Mouse (Mus musculus): ENCODE measurements around the gene Cnst. TPM values are rescaled to one million over a fixed set of nuclear protein-coding genes. Genes with fewer than 3 reads are reported as not detected.
A peak's percentile ranks its signal among the peaks of the same experiment; 100 is the strongest.

The Cnst gene
- polyA plus RNA-seq, 1 experiment from 2014 or later = 27.5 TPM

DNA sequence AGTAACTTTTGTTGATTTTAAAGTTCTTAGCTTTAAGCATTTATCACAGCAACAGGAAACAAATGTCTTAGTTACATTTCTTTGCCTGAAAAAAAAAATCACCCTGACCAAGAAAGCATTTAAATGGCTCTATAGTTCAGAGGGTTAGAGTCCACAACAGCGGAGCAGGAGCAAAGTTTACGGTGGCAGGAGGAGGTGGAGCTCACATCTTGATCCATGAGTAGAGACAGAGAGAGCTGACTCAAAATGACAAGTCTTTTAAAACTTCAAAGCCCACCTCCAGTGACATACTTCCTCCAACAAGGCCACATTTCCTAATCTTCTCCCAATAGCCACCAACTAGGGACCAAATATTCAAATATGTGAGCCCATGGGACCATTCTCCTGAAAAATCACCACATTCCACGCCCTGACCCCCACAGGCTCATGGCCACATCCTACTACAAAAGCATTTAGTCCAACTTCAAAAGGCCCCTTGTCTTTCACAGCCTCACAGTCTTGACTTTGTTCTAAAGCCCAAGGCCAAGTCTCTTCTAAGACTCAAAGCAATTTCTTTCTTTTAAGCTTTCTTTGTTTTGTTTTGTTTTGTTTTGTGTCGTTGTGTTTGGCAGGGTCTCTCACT, 118.2 kb downstream of the Cnst start:
- ATAC-seq = no peak
- 45% methylated on average over 4 of the region's 4 CpGs for WGBS
- no peaks in the 10 kb centered on the region for H3K27me3 ChIP-seq (ENCODE audit: control insufficient read depth, insufficient read depth, low read depth, low read length)
- peaks cover 11% of the 10 kb centered on the region for H3K4me1 ChIP-seq (ENCODE audit: control insufficient read depth, insufficient read depth, low read length)
- no peak overlapping the region for H3K27ac ChIP-seq (ENCODE audit: low read length)
- H3K9ac ChIP-seq (ENCODE audit: low read depth, low read length) = no peak overlapping the region
- H3K4me3 ChIP-seq (ENCODE audit: low read depth, low read length) = no peak overlapping the region
- no peaks in the 10 kb centered on the region for H3K36me3 ChIP-seq (ENCODE audit: control insufficient read depth, insufficient read depth, low read length)
- no peak overlapping the region for H3K4me2 ChIP-seq (ENCODE audit: low read length)
- H3K9me3 ChIP-seq (replicated peaks; ENCODE audit: control insufficient read depth, low read length, poor library complexity, severe bottlenecking) = no peaks in the 10 kb centered on the region

DNA sequence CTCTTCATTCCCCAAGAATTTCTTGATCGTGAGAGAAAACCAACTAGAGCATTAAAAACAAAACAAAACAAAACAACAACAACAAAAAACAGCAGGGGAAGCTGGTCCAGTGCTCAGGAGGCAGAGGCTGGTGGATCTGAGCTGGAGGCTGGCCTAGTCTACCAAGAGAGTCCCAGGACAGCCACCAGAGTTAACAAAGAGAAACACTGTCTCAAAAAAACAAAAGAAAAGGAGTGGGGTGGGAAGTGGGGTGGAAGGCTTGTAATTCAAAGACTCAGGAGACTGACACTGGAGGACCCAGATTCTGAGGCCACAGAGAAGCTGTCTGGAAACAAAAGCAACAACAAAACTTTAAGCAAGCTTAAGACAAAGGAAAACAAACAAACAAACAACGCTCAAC, 120.8 kb downstream of the Cnst start:
- H3K4me1 ChIP-seq (ENCODE audit: control insufficient read depth, insufficient read depth, low read length) = peaks cover 20% of the 10 kb centered on the region
- no peaks in the 10 kb centered on the region; the same call in 1 of the 2 replicates for H3K36me3 ChIP-seq (ENCODE audit: control insufficient read depth, insufficient read depth, low read length)
- H3K9me3 ChIP-seq (replicated peaks; ENCODE audit: control insufficient read depth, low read length, poor library complexity, severe bottlenecking) = no peaks in the 10 kb centered on the region
- H3K9ac ChIP-seq (ENCODE audit: low read depth, low read length) = no peak overlapping the region
- H3K27me3 ChIP-seq (ENCODE audit: control insufficient read depth, insufficient read depth, low read depth, low read length) = no peaks in the 10 kb centered on the region
- H3K4me3 ChIP-seq (ENCODE audit: low read depth, low read length) = peak overlapping the region; percentile 92; the same call in 1 of the 2 replicates
- H3K27ac ChIP-seq (ENCODE audit: low read length) = no peak overlapping the region
- no peak for ATAC-seq
- WGBS = 56% methylated on average over 2 of the region's 2 CpGs
- H3K4me2 ChIP-seq (ENCODE audit: low read length) = peak overlapping the region; percentile 75

DNA sequence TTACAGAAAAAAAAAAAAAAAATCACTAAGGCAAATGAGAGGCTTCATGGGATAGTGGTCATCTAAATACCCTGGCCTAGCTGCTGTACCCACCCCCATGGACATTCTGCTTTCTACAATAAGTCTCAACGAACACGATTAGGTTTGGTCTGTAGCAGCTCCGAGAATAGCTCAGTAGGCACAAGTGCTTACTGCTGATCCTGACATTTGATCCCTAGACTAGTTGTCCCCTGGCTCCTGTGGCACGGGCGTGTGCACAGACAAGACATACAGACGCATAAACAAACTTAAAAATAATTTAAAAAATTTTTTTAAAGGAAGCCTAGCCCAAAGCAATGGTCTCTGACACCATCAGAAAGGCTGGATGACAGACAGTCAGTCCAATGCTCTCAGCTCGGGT, 121.3 kb downstream of the Cnst start:
- H3K36me3 ChIP-seq (ENCODE audit: control insufficient read depth, insufficient read depth, low read length) = no peaks in the 10 kb centered on the region; the same call in 1 of the 2 replicates
- H3K4me2 ChIP-seq (ENCODE audit: low read length) = peak overlapping the region; percentile 75
- H3K27ac ChIP-seq (ENCODE audit: low read length) = peak overlapping the region; percentile 84
- H3K27me3 ChIP-seq (ENCODE audit: control insufficient read depth, insufficient read depth, low read depth, low read length) = no peaks in the 10 kb centered on the region
- H3K4me3 ChIP-seq (ENCODE audit: low read depth, low read length) = peak overlapping the region; percentile 92
- H3K9ac ChIP-seq (ENCODE audit: low read depth, low read length) = peak overlapping the region; percentile 95
- peaks cover 20% of the 10 kb centered on the region for H3K4me1 ChIP-seq (ENCODE audit: control insufficient read depth, insufficient read depth, low read length)
- no peaks in the 10 kb centered on the region for H3K9me3 ChIP-seq (replicated peaks; ENCODE audit: control insufficient read depth, low read length, poor library complexity, severe bottlenecking)
- peak; percentile 27; the same call in 1 of the 2 replicates for ATAC-seq
- under 1% methylated on average over 7 of the region's 7 CpGs for WGBS

DNA sequence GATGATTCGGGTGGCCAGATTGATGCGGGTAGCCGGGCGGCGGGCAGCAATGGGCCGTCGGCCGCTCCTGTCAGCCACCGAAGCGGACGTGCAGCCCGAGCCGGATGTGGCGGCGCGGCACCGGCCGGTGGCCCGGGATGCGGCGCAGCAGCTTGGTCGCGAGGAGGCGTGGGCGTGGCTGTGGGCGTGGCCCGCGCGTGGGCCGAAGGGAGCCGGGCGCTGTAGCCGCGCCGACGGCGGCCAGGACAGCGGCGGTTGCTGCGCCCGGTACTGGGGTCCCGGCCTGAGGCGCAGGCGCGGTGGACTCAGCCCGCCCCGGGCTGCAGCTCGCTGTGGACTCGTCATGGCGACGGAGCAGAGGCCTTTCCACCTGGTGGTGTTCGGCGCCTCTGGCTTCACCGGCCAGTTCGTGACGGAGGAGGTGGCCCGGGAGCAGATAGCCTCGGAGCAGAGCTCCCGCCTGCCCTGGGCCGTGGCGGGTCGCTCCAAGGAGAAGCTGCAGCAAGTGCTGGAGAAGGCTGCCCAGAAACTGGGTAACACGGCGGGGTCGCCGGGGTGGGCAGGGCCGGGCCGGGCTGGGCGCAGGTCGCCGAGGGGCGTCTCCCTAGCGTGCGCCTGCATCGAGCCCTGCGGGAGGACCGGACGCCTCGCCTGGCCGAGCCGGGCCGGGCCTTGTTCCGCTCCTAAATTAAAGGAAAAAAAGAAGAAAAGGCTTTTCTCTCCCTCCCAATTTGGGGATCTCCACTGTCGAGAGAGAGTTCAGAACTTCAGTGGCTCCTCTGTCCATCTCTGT, 122.0 kb downstream of the Cnst start, which contains the start of gene Sccpdh:
Sccpdh (plus strand) TSS at position 198 of the 793 bp plus-strand sequence.
- Histone ChIP-seq H3K4me3 (ENCODE audit: low read depth, low read length) (peak within 1 kb of the TSS; percentile 92), H3K4me2 (ENCODE audit: low read length) (peak within 1 kb of the TSS; percentile 75), H3K4me1 (ENCODE audit: control insufficient read depth, insufficient read depth, low read length) (peaks cover 20% of the 10 kb centered on the region), H3K27me3 (ENCODE audit: control insufficient read depth, insufficient read depth, low read depth, low read length) (no peaks in the 10 kb centered on the region), H3K9me3 (replicated peaks; ENCODE audit: control insufficient read depth, low read length, poor library complexity, severe bottlenecking) (no peaks in the 10 kb centered on the region), H3K36me3 (ENCODE audit: control insufficient read depth, insufficient read depth, low read length) (no peaks in the 10 kb centered on the region; the same call in 1 of the 2 replicates), H3K9ac (ENCODE audit: low read depth, low read length) (peak within 1 kb of the TSS; percentile 95), H3K27ac (ENCODE audit: low read length) (peak within 1 kb of the TSS; percentile 84)
- peak; percentile 97 for ATAC-seq
- WGBS = under 1% methylated on average over 68 of the region's 84 CpGs

DNA sequence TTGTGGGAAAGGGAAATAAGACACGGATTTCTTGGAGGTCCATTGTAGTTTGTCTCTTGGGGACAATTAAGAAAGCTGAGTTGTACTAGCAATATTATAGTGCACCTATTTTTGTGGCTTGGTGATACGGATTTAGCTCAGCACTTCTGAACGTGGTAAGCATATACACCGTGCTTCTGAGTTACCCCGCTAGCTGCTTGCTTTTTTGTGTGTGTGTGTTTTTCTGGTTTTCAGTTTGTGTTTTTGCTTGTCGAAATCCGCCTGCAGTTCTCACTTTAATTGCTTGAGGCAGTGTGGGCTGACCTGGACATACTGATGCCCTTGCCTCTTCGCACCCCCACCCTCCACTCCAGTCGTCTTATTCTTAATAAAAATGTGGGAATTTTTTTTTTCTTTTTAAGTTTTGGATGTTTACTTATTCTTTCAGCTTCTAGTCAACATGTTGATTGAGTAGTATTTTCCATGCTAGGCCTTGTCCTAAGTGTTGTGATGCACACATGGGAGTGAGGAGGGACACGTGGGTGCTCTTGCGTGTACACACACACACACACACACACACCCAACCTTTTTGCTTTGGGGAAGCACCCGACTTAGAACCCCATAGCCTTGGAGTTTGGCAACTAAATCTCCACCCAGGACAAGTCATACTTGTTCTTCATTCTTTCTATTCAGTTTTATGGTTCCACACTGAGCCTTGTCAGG, 122.8 kb downstream of the Cnst start:
- Histone ChIP-seq H3K4me2 (ENCODE audit: low read length) (peak overlapping the region; percentile 75), H3K4me3 (ENCODE audit: low read depth, low read length) (peak overlapping the region; percentile 92), H3K4me1 (ENCODE audit: control insufficient read depth, insufficient read depth, low read length) (peaks cover 20% of the 10 kb centered on the region), H3K27ac (ENCODE audit: low read length) (peak overlapping the region; percentile 84), H3K9me3 (replicated peaks; ENCODE audit: control insufficient read depth, low read length, poor library complexity, severe bottlenecking) (no peaks in the 10 kb centered on the region), H3K27me3 (ENCODE audit: control insufficient read depth, insufficient read depth, low read depth, low read length) (no peaks in the 10 kb centered on the region), H3K9ac (ENCODE audit: low read depth, low read length) (peak overlapping the region; percentile 95), H3K36me3 (ENCODE audit: control insufficient read depth, insufficient read depth, low read length) (peaks cover 7% of the 10 kb centered on the region)
- ATAC-seq = peak; percentile 30; the same call in 1 of the 2 replicates
- 15% methylated on average over 12 of the region's 12 CpGs for WGBS

DNA sequence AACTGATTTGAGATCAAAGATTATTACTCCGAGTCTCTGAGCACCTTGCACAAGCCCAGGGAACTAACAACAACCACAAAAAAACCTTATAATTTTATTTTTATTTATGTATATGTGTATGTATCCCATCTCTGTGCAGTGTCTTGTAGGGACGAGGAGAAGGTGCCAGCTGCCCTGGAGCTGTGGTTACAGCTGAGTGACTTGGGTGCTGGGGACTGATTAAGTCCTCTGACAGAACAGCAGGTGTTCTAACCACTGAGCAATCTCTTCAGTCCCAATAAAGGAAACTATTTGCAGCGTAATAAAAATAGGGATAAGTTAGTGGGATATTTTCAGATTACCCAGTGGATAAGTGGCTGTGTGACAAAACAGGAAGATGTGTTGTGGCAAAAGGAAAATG, 128.2 kb downstream of the Cnst start:
- Histone ChIP-seq H3K9me3 (replicated peaks; ENCODE audit: control insufficient read depth, low read length, poor library complexity, severe bottlenecking) (no peaks in the 10 kb centered on the region), H3K9ac (ENCODE audit: low read depth, low read length) (no peak overlapping the region), H3K27ac (ENCODE audit: low read length) (no peak overlapping the region), H3K4me3 (ENCODE audit: low read depth, low read length) (no peak overlapping the region), H3K36me3 (ENCODE audit: control insufficient read depth, insufficient read depth, low read length) (peaks cover 21% of the 10 kb centered on the region), H3K4me1 (ENCODE audit: control insufficient read depth, insufficient read depth, low read length) (peaks cover 10% of the 10 kb centered on the region), H3K27me3 (ENCODE audit: control insufficient read depth, insufficient read depth, low read depth, low read length) (no peaks in the 10 kb centered on the region), H3K4me2 (ENCODE audit: low read length) (no peak overlapping the region)
- ATAC-seq = no peak
- 96% methylated on average over 3 of the region's 3 CpGs for WGBS

DNA sequence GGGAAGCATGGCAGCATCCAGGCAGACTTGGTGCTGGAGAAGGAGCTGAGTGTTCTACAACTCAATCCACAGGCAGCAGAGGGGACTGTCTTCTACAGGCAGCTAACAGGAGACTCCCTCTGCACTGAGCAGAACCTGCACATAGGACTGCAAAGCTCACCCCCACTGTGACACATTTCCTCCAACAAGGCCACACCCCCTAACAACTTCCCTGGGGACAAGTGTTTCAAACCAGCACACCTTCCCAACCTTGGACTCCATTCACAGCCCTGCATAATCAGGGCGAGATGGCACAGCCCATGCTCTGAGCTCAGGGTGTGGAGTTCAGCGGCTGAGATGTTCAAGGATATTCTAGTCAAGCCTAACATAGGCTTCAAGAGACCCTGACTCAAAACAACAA, 130.9 kb downstream of the Cnst start:
- WGBS = 96% methylated on average over 2 of the region's 2 CpGs
- Histone ChIP-seq H3K27me3 (ENCODE audit: control insufficient read depth, insufficient read depth, low read depth, low read length) (no peaks in the 10 kb centered on the region), H3K4me2 (ENCODE audit: low read length) (no peak overlapping the region), H3K4me1 (ENCODE audit: control insufficient read depth, insufficient read depth, low read length) (no peaks in the 10 kb centered on the region), H3K9ac (ENCODE audit: low read depth, low read length) (no peak overlapping the region), H3K36me3 (ENCODE audit: control insufficient read depth, insufficient read depth, low read length) (peaks cover 21% of the 10 kb centered on the region), H3K9me3 (replicated peaks; ENCODE audit: control insufficient read depth, low read length, poor library complexity, severe bottlenecking) (no peaks in the 10 kb centered on the region), H3K27ac (ENCODE audit: low read length) (no peak overlapping the region), H3K4me3 (ENCODE audit: low read depth, low read length) (no peak overlapping the region)
- ATAC-seq = no peak
